Mouse (Mus musculus) layer of hippocampus, adult 2 months (tissue): Measurements from ENCODE around the gene Agap2. TPM values are rescaled to one million over a fixed set of nuclear protein-coding genes. Genes with fewer than 3 reads are reported as not detected.

Source experiments
- DNase-seq, 2 experiments: peaks; one replicate each; pipeline ENCODE4 v3.0.0; 2022; ENCODE audit warnings: low spot score in 2 of 2
- H3K27ac ChIP-seq: fragments of 200-600 bp; 2 replicates; pipeline ENCODE4 v1.8.1; 2022
- H3K4me3 ChIP-seq: fragments of 200-600 bp; 2 replicates; pipeline ENCODE4 v1.8.1; 2022; ENCODE audit warnings: mild to moderate bottlenecking
- CTCF ChIP-seq: fragments of 200-600 bp; conservative IDR thresholded peaks from 2 replicates; pipeline ENCODE4 v1.8.1; 2022; ENCODE audit warnings: antibody characterized with exemption, mild to moderate bottlenecking, moderate library complexity
- total RNA-seq, 2 experiments: library from RNA; stranded (reverse); gene quantifications; 2 replicates each; pipeline ENCODE4 v1.2.3; 2021

The Agap2 gene
- total RNA-seq, 2 experiments from 2014 or later, result 820 to 844 TPM

DNA sequence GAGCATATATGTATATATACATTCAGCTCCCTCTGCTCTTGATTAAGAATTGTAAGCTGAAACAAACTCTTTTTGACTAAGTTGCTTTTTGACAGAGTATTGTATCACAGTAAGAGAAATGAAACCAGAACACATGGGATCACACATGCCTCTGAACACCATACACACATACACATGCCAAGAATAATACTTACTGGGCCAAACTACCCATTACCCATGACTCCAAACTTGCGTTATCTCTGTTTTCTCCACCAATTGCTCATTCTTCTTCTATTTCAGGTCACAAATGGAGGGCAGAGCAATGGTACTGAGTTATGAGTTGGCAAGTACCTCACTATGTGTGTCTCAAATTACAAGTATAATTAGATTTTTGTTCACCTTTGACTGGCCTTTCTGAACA, 1.1 kb upstream of the Agap2 start:
- no peak for TF ChIP-seq CTCF
- DNase-seq, result no peak
- no peak overlapping the region for H3K27ac ChIP-seq

GRCm38 (mm10) chr10:127075651-127076050, 567 bp downstream of the Agap2 start:
- H3K27ac ChIP-seq, result peak overlapping the region; percentile 98; the same call in 1 of the 2 replicates
- no peak overlapping the region for H3K4me3 ChIP-seq
- TF ChIP-seq CTCF, result no peak
- DNase-seq, result no peak

More for the DNA sequence above, 1.1 kb upstream of the Agap2 start:
- no peak overlapping the region for H3K4me3 ChIP-seq

- H3K27ac ChIP-seq, result peak overlapping the region; percentile 98
- no peak for TF ChIP-seq CTCF
- H3K4me3 ChIP-seq, result no peak overlapping the region
- DNase-seq, result no peak
Measured at GRCm38 (mm10) chr10:127076082-127076481, 998 bp downstream of the Agap2 start.

DNA sequence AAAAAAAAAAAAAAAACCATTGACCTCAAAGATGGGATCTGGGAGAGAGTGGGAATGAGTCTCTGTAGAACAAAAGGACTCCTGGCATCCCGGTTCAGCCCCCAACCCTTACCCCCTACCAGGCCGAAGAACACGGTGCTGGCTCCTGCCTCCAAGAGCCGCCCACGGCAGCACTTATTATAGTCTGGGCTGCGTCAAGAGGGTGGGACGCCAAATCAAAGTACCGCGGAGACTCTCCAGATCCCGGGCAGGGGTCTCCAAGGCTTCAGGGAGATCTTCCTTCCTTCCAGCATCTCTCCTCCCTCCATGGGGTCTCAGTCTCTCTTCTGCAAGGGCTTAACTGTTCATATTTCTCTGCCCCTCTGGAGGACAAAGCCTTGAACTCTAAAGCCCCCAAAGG, 2.4 kb downstream of the Agap2 start:
- H3K4me3 ChIP-seq, result peak overlapping the region; percentile 81
- TF ChIP-seq CTCF, result no peak
- no peak for DNase-seq
- H3K27ac ChIP-seq, result peak overlapping the region; percentile 98

GRCm38 (mm10) chr10:127078001-127078676, 3.1 kb downstream of the Agap2 start:
- peak in 1 of 2 experiments; percentile 78 for DNase-seq
- H3K4me3 ChIP-seq, result peak overlapping the region; percentile 81
- TF ChIP-seq CTCF, result no peak
- peak overlapping the region; percentile 98 for H3K27ac ChIP-seq

DNA sequence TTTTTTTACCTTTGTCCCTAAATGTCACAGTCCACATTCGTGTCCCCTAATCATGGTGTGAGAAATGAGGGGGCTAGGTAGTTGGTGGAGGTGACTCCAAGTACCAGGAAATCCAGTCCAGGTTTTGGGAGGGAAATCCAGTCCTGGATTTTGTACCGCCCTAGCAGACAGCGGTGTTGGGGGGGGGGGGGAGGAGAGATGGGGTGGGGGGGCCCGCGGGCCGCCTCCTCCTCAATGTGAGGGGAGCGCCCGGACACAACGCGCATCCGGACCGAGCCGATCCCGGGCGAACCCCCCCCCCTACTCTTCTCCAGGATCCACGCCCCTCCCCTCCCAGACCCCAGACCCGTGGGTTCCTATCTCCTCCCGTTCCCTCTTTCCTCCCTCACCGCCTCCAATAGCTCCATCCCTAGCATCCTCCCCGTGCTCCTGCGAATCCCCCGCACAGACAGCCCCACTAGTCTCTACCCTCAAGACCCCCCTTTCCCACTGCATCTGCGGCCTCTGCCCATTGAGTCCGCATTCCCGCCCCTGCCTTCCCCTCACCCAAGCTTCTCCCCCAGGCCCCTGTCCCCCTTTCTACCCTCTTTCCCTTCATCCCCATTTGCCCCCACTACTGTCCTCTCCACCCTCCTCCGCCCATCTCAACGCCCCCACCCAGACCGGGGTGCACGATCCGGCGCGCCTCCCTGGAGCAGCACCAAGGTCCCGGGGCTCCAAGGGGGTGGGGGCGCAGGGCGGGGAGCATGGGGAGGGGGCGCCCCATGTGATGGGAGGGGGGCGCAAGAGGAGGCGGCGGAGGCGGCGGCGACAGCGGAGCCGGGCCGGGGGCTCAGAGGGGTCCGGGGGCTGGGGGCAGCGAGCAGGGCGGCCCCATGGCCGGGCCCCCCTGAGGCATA, 3.8 kb downstream of the Agap2 start:
- TF ChIP-seq CTCF, result no peak
- peak in 1 of 2 experiments; percentile 74 for DNase-seq

DNA sequence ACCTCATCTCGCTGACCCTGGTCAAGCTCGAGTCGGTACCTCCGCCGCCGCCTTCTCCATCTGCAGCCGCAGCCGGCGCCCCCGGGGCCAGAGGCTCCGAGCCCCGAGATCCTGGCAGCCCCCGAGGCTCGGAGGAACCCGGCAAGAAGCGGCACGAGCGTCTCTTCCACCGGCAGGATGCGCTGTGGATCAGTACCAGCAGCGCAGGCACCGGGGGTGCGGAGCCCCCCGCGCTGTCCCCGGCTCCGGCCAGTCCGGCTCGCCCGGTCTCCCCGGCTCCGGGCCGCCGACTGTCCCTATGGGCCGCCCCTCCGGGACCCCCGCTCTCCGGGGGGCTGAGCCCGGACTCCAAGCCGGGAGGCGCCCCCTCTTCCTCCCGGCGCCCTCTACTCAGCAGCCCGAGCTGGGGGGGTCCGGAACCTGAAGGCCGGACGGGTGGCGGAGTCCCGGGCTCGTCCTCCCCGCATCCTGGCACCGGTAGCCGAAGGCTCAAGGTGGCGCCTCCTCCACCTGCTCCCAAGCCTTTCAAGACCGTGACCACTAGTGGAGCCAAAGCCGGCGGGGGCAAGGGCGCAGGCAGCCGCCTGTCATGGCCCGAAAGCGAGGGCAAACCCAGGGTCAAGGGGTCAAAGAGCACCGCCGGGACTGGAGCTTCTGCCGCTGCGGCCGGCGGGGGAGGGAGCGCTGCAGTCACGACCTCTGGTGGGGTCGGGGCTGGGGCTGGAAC, 4.7 kb downstream of the Agap2 start:
- peak overlapping the region; percentile 98 for H3K27ac ChIP-seq
- DNase-seq, result no peak
- H3K4me3 ChIP-seq, result peak overlapping the region; percentile 81
- peak; percentile 67 for TF ChIP-seq CTCF

More for the DNA sequence above, 3.8 kb downstream of the Agap2 start:
- H3K27ac ChIP-seq, result peak overlapping the region; percentile 98
- H3K4me3 ChIP-seq, result peak overlapping the region; percentile 81

DNA sequence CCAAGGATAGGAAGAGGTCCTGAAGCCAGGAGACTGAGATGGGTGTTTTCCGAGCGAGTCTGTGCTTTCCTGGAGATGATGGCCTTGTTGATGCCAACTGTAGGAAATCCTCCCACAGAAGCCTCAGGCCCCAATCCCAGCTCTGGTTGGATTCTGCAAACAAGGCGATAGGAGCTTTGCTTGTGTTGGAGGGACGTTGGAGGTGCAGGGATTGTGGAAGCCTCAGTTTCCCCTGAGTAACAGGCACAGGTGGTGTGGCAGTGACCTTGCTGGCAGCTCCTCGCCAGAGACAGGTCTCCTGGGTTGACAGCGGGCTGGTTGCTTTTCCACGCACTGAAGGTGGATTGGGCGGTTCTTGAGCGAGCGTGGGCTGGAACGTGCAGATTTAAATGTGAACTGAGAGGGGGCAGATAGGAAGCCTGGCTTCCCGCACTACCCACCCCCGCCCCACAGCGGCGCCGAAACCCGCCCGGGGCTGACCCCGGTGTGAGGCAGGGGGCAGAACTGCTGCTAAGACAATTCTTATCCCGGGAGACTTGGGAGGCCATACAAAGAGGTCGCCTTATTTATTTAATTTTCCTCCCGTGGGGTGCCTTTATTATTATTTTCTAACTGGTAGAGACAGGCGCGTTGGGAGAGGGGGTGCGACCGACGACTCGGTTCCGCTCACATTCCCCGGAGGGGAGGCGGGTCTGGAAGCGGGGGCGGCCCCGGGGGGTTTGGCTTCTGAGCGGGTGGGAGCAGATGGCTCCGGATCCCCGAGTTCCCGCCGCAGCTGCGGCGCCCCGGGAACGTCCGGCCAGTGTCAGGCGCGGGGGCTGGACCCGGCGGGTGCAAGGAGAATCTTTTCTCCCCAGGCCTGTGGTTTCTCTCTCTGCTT, 6.1 kb downstream of the Agap2 start:
- peak overlapping the region; percentile 98 for H3K27ac ChIP-seq
- TF ChIP-seq CTCF, result peak; percentile 47
- H3K4me3 ChIP-seq, result peak overlapping the region; percentile 81
- peak; percentile 72 to 77 for DNase-seq

GRCm38 (mm10) chr10:127081996-127082620, 7.0 kb downstream of the Agap2 start:
- Histone ChIP-seq H3K4me3 (peak overlapping the region; percentile 81), H3K27ac (peak overlapping the region; percentile 98)
- no peak for DNase-seq
- no peak for TF ChIP-seq CTCF

DNA sequence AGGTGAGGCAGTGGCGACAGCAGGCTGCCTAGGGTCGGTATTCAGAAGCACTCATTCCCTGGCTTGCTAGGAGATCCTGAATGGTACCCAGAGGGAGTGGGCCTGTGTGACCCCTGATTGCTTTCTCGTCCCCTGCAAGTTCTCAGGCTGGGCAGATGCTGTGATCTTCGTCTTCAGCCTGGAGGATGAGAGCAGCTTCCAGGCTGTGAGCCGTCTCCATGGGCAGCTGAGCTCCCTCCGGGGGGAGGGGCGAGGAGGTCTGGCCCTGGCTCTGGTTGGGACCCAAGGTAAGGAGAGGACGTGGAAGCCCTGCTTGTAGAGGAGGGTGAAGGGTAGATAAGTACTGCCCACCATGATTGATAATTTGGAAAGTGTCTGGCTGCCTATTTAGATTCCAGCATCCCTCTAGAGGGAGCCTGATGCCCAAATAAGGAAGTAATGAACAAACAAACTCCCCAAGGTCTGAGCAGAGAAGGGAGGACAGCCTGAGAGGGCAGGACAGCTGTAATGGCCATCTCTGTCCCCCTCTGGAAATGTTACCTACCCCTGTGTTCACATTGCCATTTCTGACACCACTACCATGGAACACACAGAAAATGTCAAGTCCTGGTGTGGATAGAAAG, 8.3 kb downstream of the Agap2 start:
- H3K27ac ChIP-seq, result peak overlapping the region; percentile 98
- DNase-seq, result no peak
- peak; percentile 30 for TF ChIP-seq CTCF
- H3K4me3 ChIP-seq, result no peak overlapping the region

DNA sequence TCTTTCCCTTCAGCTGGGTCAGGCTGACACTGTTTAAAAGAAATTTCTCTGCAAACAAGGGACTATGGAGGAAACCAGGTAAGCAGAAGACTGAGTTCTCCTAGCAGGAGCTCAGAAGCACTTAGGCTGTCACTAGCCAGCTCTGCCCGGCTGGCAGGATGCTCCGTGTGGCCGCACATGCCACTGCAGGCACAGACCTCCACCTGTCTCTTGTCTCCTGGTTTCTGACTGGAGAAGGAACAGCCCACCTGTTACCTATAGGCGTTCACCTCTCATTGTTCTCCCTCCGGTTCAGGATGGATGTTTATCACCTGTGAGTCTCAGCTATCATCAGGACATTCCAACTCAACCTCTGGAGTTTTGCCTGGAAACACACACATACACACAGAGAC, 8.8 kb downstream of the Agap2 start:
- DNase-seq, result no peak
- TF ChIP-seq CTCF, result no peak; the same call in 1 of the 2 replicates
- H3K4me3 ChIP-seq, result no peak overlapping the region
- no peak overlapping the region; the same call in 1 of the 2 replicates for H3K27ac ChIP-seq
